Mouse (Mus musculus): ENCODE measurements around the gene Msn. TPM values are rescaled to one million over a fixed set of nuclear protein-coding genes. Genes with fewer than 3 reads are reported as not detected.
A peak's percentile ranks its signal among the peaks of the same experiment; 100 is the strongest.

The Msn gene
- 173 and 180 TPM in 2 replicates for polyA plus RNA-seq (2014; fragmentation: Nextera tagmentation; extraction: Ambion mirVana)

DNA sequence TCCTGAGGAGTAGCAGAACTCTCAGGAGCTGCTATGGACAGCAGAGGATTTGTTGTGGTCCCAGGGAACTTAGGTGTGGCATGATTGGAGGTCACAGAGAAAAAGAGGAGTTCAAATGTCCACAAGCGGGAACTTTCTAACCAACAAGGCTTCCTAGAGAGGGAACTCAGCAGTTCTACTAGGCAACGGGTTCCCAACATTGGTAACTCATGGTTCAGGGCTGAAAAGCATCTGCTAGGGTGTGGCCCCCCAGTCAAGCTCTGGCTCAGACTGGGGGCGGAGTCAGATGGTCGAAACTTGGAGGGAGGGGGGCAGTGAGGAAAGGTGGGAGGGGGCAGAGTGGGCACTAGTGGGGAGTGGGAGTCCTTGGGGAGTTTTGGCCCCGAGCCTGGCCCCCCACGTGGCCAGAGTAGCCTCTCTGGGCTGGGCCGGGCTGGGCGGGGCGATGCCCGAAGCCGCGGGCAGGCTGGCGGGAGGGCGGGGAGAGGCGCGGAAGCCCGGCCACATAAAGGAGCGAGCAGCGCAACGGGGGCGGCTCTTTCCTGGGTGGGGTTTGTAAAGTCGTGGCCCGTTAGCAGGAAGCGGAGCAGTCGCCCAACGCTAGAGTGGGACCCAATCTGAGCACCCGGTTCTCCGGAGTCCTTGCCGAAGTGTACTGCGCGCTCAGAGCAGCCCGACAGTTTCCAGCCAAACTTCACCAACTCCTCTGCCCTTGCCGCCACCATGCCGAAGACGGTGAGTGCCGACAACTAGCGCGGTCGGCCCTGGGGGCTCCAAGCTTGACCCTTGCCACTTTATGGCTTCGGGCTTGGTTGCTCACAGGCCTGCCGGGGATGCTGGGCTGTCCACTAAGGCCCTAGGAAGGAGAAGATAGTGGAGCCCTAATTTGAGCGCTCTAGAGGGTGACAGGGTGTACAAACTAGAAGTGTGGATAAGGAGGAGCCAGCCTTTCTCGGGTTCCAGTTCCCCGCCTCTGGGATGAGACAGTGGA is at the start of gene Msn:
Msn (plus strand) TSS at position 534 of the 991 bp plus-strand sequence.
- no peaks in the 10 kb centered on the region for H3K36me3 ChIP-seq (ENCODE audit: insufficient read depth)
- H3K27me3 ChIP-seq (ENCODE audit: insufficient read depth, low read length), result no peaks in the 10 kb centered on the region
- H3K27ac ChIP-seq (ENCODE audit: low read depth), result peak within 1 kb of the TSS; percentile 82
- WGBS, result 15% methylated on average over 44 of the region's 44 CpGs
- no peak for TF ChIP-seq CTCF (IDR thresholded peaks at IDR 0.05; ENCODE audit: low read depth)
- H3K9ac ChIP-seq, result peak within 1 kb of the TSS; percentile 70
- H3K4me3 ChIP-seq (ENCODE audit: low read depth, low read length), result peak within 1 kb of the TSS; percentile 53
- ATAC-seq (ENCODE audit: insufficient read depth), result peak; percentile 89
- H3K4me1 ChIP-seq (ENCODE audit: insufficient read depth), result no peaks in the 10 kb centered on the region
- H3K4me2 ChIP-seq, result peak within 1 kb of the TSS; percentile 63
- peak; percentile 79 for DNase-seq
- no peaks in the 10 kb centered on the region for H3K9me3 ChIP-seq (ENCODE audit: low read depth, low read length)

GRCm38 (mm10) chrX:96052798-96053197 is 43.0 kb upstream of the Msn start:
- no peaks in the 10 kb centered on the region for H3K27me3 ChIP-seq (ENCODE audit: insufficient read depth, low read length)
- 50% methylated on average over 1 of the region's 1 CpGs for WGBS
- no peaks in the 10 kb centered on the region for H3K36me3 ChIP-seq (ENCODE audit: insufficient read depth)
- no peak overlapping the region for H3K4me2 ChIP-seq
- no peak overlapping the region for H3K4me3 ChIP-seq (ENCODE audit: low read depth, low read length)
- no peak for DNase-seq
- TF ChIP-seq CTCF (IDR thresholded peaks at IDR 0.05; ENCODE audit: low read depth), result no peak
- no peaks in the 10 kb centered on the region for H3K9me3 ChIP-seq (ENCODE audit: low read depth, low read length)
- no peak overlapping the region for H3K27ac ChIP-seq (ENCODE audit: low read depth)
- no peak overlapping the region for H3K9ac ChIP-seq
- no peaks in the 10 kb centered on the region for H3K4me1 ChIP-seq (ENCODE audit: insufficient read depth)
- ATAC-seq (ENCODE audit: insufficient read depth), result no peak

- ATAC-seq (ENCODE audit: insufficient read depth) (no peak), DNase-seq (no peak)
- H3K9me3 ChIP-seq (ENCODE audit: low read depth, low read length), result no peaks in the 10 kb centered on the region
- H3K27ac ChIP-seq (ENCODE audit: low read depth), result no peak overlapping the region
- H3K36me3 ChIP-seq (ENCODE audit: insufficient read depth), result no peaks in the 10 kb centered on the region
- no peaks in the 10 kb centered on the region for H3K27me3 ChIP-seq (ENCODE audit: insufficient read depth, low read length)
- H3K4me3 ChIP-seq (ENCODE audit: low read depth, low read length), result no peak overlapping the region
- no peaks in the 10 kb centered on the region for H3K4me1 ChIP-seq (ENCODE audit: insufficient read depth)
- H3K4me2 ChIP-seq, result no peak overlapping the region
- no peak overlapping the region for H3K9ac ChIP-seq
- TF ChIP-seq CTCF (IDR thresholded peaks at IDR 0.05; ENCODE audit: low read depth), result no peak
Observed at GRCm38 (mm10) chrX:96077747-96078146, 18.1 kb upstream of the Msn start.

GRCm38 (mm10) chrX:96086259-96086658 is 9.6 kb upstream of the Msn start:
- WGBS, result 28% methylated on average over 2 of the region's 2 CpGs
- no peak for DNase-seq

GRCm38 (mm10) chrX:96096513-96097210 is 820 bp downstream of the Msn start:
- Histone ChIP-seq H3K9ac (peak overlapping the region; percentile 70), H3K4me2 (peak overlapping the region; percentile 63), H3K9me3 (ENCODE audit: low read depth, low read length) (no peaks in the 10 kb centered on the region), H3K36me3 (ENCODE audit: insufficient read depth) (no peaks in the 10 kb centered on the region), H3K4me1 (ENCODE audit: insufficient read depth) (no peaks in the 10 kb centered on the region), H3K27ac (ENCODE audit: low read depth) (peak overlapping the region; percentile 82), H3K4me3 (ENCODE audit: low read depth, low read length) (peak overlapping the region; percentile 53), H3K27me3 (ENCODE audit: insufficient read depth, low read length) (no peaks in the 10 kb centered on the region)
- DNase-seq, result peak; percentile 62
- WGBS, result 13% methylated on average over 15 of the region's 15 CpGs
- ATAC-seq (ENCODE audit: insufficient read depth), result peak; percentile 45; the same call in 1 of the 2 replicates
- no peak for TF ChIP-seq CTCF (IDR thresholded peaks at IDR 0.05; ENCODE audit: low read depth)

More at GRCm38 (mm10) chrX:96086259-96086658, 9.6 kb upstream of the Msn start:
- Histone ChIP-seq H3K9ac (no peak overlapping the region), H3K9me3 (ENCODE audit: low read depth, low read length) (no peaks in the 10 kb centered on the region), H3K4me3 (ENCODE audit: low read depth, low read length) (no peak overlapping the region), H3K27ac (ENCODE audit: low read depth) (no peak overlapping the region), H3K36me3 (ENCODE audit: insufficient read depth) (no peaks in the 10 kb centered on the region), H3K4me1 (ENCODE audit: insufficient read depth) (no peaks in the 10 kb centered on the region), H3K4me2 (no peak overlapping the region), H3K27me3 (ENCODE audit: insufficient read depth, low read length) (no peaks in the 10 kb centered on the region)
- TF ChIP-seq CTCF (IDR thresholded peaks at IDR 0.05; ENCODE audit: low read depth), result no peak
- no peak for ATAC-seq (ENCODE audit: insufficient read depth)

DNA sequence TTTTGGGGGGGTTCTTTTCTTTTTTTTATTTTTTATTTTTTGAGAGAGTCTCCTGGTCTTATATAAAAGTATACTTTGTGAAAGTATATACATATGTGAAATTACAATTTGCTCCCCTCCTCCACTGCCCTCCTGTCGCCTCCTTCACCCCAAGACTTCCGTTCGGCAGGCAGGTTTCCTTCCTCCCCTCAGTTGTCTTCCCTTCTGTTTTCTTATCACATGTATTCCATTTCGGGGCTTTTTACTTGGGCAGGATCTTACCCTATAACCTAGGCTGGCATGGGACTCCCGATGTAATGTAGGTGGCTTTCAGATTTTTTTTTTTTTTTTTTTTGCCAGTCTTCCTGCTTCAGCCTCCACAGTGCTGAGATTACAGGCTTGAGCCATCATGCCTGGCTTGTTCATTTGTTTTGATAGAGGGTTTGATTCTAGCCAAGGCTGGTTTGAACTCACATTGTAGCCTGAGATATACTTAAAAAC is 1.7 kb downstream of the Msn start:
- no peak for TF ChIP-seq CTCF (IDR thresholded peaks at IDR 0.05; ENCODE audit: low read depth)
- ATAC-seq (ENCODE audit: insufficient read depth) (no peak), DNase-seq (no peak)
- 22% methylated on average over 5 of the region's 5 CpGs for WGBS
- H3K9me3 ChIP-seq (ENCODE audit: low read depth, low read length), result no peaks in the 10 kb centered on the region
- no peaks in the 10 kb centered on the region for H3K36me3 ChIP-seq (ENCODE audit: insufficient read depth)
- H3K4me2 ChIP-seq, result peak overlapping the region; percentile 63
- peak overlapping the region; percentile 53 for H3K4me3 ChIP-seq (ENCODE audit: low read depth, low read length)
- H3K27me3 ChIP-seq (ENCODE audit: insufficient read depth, low read length), result no peaks in the 10 kb centered on the region
- H3K9ac ChIP-seq, result no peak overlapping the region
- no peak overlapping the region for H3K27ac ChIP-seq (ENCODE audit: low read depth)
- H3K4me1 ChIP-seq (ENCODE audit: insufficient read depth), result no peaks in the 10 kb centered on the region

DNA sequence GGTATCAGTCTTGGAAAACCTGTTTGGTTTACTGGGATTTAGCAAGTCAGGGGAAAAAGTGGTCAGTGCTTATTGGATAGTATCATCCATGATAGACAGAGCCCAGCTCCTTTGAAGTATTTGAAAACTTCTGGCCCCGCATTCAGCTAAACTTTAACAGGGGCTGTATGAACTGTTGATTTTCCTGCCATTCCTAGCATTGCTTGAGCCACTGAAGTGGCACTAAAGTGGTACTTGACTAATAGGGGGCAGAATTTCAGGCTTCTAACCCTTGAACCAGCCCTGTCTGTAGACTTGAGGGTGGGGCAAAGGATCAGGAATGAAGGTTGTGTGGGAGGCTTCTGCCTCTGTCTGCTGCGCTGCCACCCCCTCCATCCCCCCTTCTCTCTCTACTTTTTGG is 3.2 kb downstream of the Msn start:
- DNase-seq (peak; percentile 57), ATAC-seq (ENCODE audit: insufficient read depth) (peak; percentile 25; the same call in 1 of the 2 replicates)
- no peaks in the 10 kb centered on the region for H3K36me3 ChIP-seq (ENCODE audit: insufficient read depth)
- H3K9ac ChIP-seq, result no peak overlapping the region
- no peak overlapping the region for H3K27ac ChIP-seq (ENCODE audit: low read depth)
- H3K4me2 ChIP-seq, result peak overlapping the region; percentile 47
- H3K27me3 ChIP-seq (ENCODE audit: insufficient read depth, low read length), result no peaks in the 10 kb centered on the region
- H3K4me3 ChIP-seq (ENCODE audit: low read depth, low read length), result no peak overlapping the region
- no peak for TF ChIP-seq CTCF (IDR thresholded peaks at IDR 0.05; ENCODE audit: low read depth)
- WGBS, result 52% methylated on average over 2 of the region's 2 CpGs
- H3K9me3 ChIP-seq (ENCODE audit: low read depth, low read length), result no peaks in the 10 kb centered on the region
- H3K4me1 ChIP-seq (ENCODE audit: insufficient read depth), result no peaks in the 10 kb centered on the region
